Mouse (Mus musculus) hindbrain, embryonic 15.5 days (tissue): ENCODE data around the gene Vmn1r112. TPM values are rescaled to one million over a fixed set of nuclear protein-coding genes. Genes with fewer than 3 reads are reported as not detected.
"Not testable (repeated sequence)": the region's sequence is repeated elsewhere in the genome, so short reads cannot be mapped to it uniquely, and the experiment has no call there.

Experiments used
- ATAC-seq: fragments of 200-750 bp; cut with Nextera tagmentation; 2 replicates; pipeline ENCODE4 v1.8.0; 2017; ENCODE audit warnings: low read depth, moderate number of reproducible peaks, moderate TSS enrichment; ENCODE audit not compliant: low FRiP score
- H3K27ac ChIP-seq: fragments of 300-500 bp; sonication (generic); replicated peaks from 2 replicates; pipeline ENCODE4 v1.5.1; 2015; ENCODE audit warnings: mild to moderate bottlenecking, inconsistent platforms
- H3K27me3 ChIP-seq: fragments of 300-500 bp; sonication (generic); 2 replicates; pipeline ENCODE4 v1.6.1; 2015; ENCODE audit warnings: control low read depth, inconsistent platforms
- H3K36me3 ChIP-seq: fragments of 300-500 bp; sonication (generic); 2 replicates; pipeline ENCODE4 v1.6.1; 2015; ENCODE audit warnings: control low read depth, inconsistent platforms
- H3K4me1 ChIP-seq: fragments of 300-500 bp; sonication (generic); replicated peaks from 2 replicates; pipeline ENCODE4 v1.6.1; 2015; ENCODE audit warnings: control low read depth, inconsistent platforms
- H3K4me2 ChIP-seq: fragments of 300-500 bp; sonication (generic); 2 replicates; pipeline ENCODE4 v1.6.1; 2015; ENCODE audit warnings: moderate library complexity, mild to moderate bottlenecking, inconsistent platforms
- H3K4me3 ChIP-seq: fragments of 300-500 bp; sonication (generic); 2 replicates; pipeline ENCODE4 v1.5.1; 2015; ENCODE audit warnings: mild to moderate bottlenecking, inconsistent platforms
- H3K9ac ChIP-seq: fragments of 300-500 bp; sonication (generic); 2 replicates; pipeline ENCODE4 v1.6.1; 2015; ENCODE audit warnings: inconsistent platforms
- H3K9me3 ChIP-seq: fragments of 300-500 bp; sonication (generic); 2 replicates; pipeline ENCODE4 v1.6.1; 2016; ENCODE audit warnings: control low read depth, inconsistent platforms
- WGBS: fragments of 180-500 bp; shearing (Covaris S2); methylation state at CpG from one replicate; pipeline ENCODE4 v1.1.7; 2015; 5-methylcytosine and 5-hydroxymethylcytosine counted together
- polyA plus RNA-seq: library from polyadenylated mRNA; unstranded; fragments of >200 nt; fragmentation: Nextera tagmentation; extraction: Ambion mirVana; gene quantifications from 2 replicates; pipeline ENCODE4 v1.2.1, GENCODE M21; 2015

Gene Vmn1r112
- polyA plus RNA-seq, result not detected in 2 replicates

- WGBS, result no CpG with 5 or more reads among the region's 3 CpGs
- not testable (repeated sequence) for H3K4me3 ChIP-seq, H3K9ac ChIP-seq, H3K4me2 ChIP-seq, H3K4me1 ChIP-seq, H3K9me3 ChIP-seq, H3K27me3 ChIP-seq, H3K27ac ChIP-seq, ATAC-seq, H3K36me3 ChIP-seq
Measured at GRCm38 (mm10) chr7:20770885-20771284, at the start of gene Vmn1r112. Gene Vmn1r112 (plus strand): TSS chr7:20771185.

GRCm38 (mm10) chr7:20730524-20730923, 40.5 kb upstream of the Vmn1r112 start, which contains the start of gene Gm10668:
Gene Gm10668 (minus strand): TSS chr7:20730624.
- not testable (repeated sequence) for H3K27me3 ChIP-seq, ATAC-seq, H3K9ac ChIP-seq, H3K4me1 ChIP-seq, H3K27ac ChIP-seq, H3K9me3 ChIP-seq, H3K36me3 ChIP-seq, H3K4me2 ChIP-seq, H3K4me3 ChIP-seq
- no CpG with 5 or more reads among the region's 1 CpGs for WGBS

GRCm38 (mm10) chr7:20786985-20787384, 16.0 kb downstream of the Vmn1r112 start, which contains the start of gene Vmn1r113:
Gene Vmn1r113 (plus strand): TSS chr7:20787285.
- ATAC-seq, H3K4me3 ChIP-seq, H3K27me3 ChIP-seq, H3K36me3 ChIP-seq, H3K4me1 ChIP-seq, H3K4me2 ChIP-seq, H3K9me3 ChIP-seq, H3K27ac ChIP-seq, H3K9ac ChIP-seq: not testable (repeated sequence)
- WGBS, result 59% methylated on average over 2 of the region's 2 CpGs

- not testable (repeated sequence) for H3K4me2 ChIP-seq, H3K4me1 ChIP-seq, H3K27ac ChIP-seq, ATAC-seq, H3K36me3 ChIP-seq, H3K27me3 ChIP-seq, H3K9me3 ChIP-seq, H3K9ac ChIP-seq, H3K4me3 ChIP-seq
- WGBS, result no CpG with 5 or more reads among the region's 5 CpGs
Measured at GRCm38 (mm10) chr7:20812086-20812485, 41.1 kb downstream of the Vmn1r112 start, which contains the start of gene Vmn1r114. Gene Vmn1r114 (minus strand): TSS chr7:20812186.

Other genes with a start within 250 kb of the Vmn1r112 start
- gene Vmn1r104, start 237.3 kb upstream of the Vmn1r112 start, polyA plus RNA-seq, result not detected in 2 replicates
- not detected in 2 replicates for gene Gm5726, start 225.4 kb upstream of the Vmn1r112 start, polyA plus RNA-seq
- not detected in 2 replicates for gene Gm4141, start 194.9 kb upstream of the Vmn1r112 start, polyA plus RNA-seq
- not detected in 2 replicates for gene Gm4513, start 172.2 kb upstream of the Vmn1r112 start, polyA plus RNA-seq
- not detected in 2 replicates for gene Vmn1r107, start 102.3 kb upstream of the Vmn1r112 start, polyA plus RNA-seq
- not detected in 2 replicates for gene Vmn1r111, start 68.0 kb upstream of the Vmn1r112 start, polyA plus RNA-seq
- not detected in 2 replicates for gene Gm10668, start 40.6 kb upstream of the Vmn1r112 start, polyA plus RNA-seq
- gene Vmn1r113, start 16.1 kb downstream of the Vmn1r112 start, polyA plus RNA-seq, result not detected in 2 replicates
- gene Vmn1r114, start 41.0 kb downstream of the Vmn1r112 start, polyA plus RNA-seq, result not detected in 2 replicates
- gene Vmn1r115, start 73.8 kb downstream of the Vmn1r112 start, polyA plus RNA-seq, result not detected in 2 replicates
- gene Vmn1r116, start 101.1 kb downstream of the Vmn1r112 start, polyA plus RNA-seq, result not detected in 2 replicates
- not detected in 2 replicates for gene Vmn1r117, start 112.9 kb downstream of the Vmn1r112 start, polyA plus RNA-seq
- not detected in 2 replicates for gene Vmn1r118, start 141.2 kb downstream of the Vmn1r112 start, polyA plus RNA-seq
- gene Vmn1r119, start 241.3 kb downstream of the Vmn1r112 start, polyA plus RNA-seq, result not detected in 2 replicates